Mouse (Mus musculus): Measurements from ENCODE around the gene Ldhc. TPM values are rescaled to one million over a fixed set of nuclear protein-coding genes. Genes with fewer than 3 reads are reported as not detected.

The Ldhc gene
- polyA plus RNA-seq, 1 experiment, result 0.08 TPM

- TF ChIP-seq CTCF (IDR thresholded peaks at IDR 0.05; ENCODE audit: extremely low read depth, insufficient read depth, low read length), result no peak
- no peak for TF ChIP-seq POLR2A (IDR thresholded peaks at IDR 0.05; ENCODE audit: extremely low read depth, insufficient read depth, low read length)
- Histone ChIP-seq H3K4me1 (ENCODE audit: control insufficient read depth, insufficient read depth, low read length) (peaks cover 6% of the 10 kb centered on the region; the same call in 1 of the 2 replicates), H3K27ac (ENCODE audit: insufficient read depth, low read length) (no peak overlapping the region), H3K4me3 (ENCODE audit: insufficient read depth, low read length) (no peak overlapping the region)
These were observed 20.7 kb upstream of the Ldhc start for GRCm38 (mm10) chr7:46840326-46840725.

GRCm38 (mm10) chr7:46840787-46841525 lies 20.0 kb upstream of the Ldhc start, which contains the start of gene Ldha:
Ldha (plus strand) TSS chr7:46841475.
- Histone ChIP-seq H3K27ac (ENCODE audit: insufficient read depth, low read length) (no peak within 1 kb of the TSS), H3K4me1 (ENCODE audit: control insufficient read depth, insufficient read depth, low read length) (peaks cover 6% of the 10 kb centered on the region; the same call in 1 of the 2 replicates), H3K4me3 (ENCODE audit: insufficient read depth, low read length) (no peak within 1 kb of the TSS)
- TF ChIP-seq POLR2A (IDR thresholded peaks at IDR 0.05; ENCODE audit: extremely low read depth, insufficient read depth, low read length) (no peak), CTCF (IDR thresholded peaks at IDR 0.05; ENCODE audit: extremely low read depth, insufficient read depth, low read length) (no peak)

GRCm38 (mm10) chr7:46842278-46842677 lies 18.7 kb upstream of the Ldhc start:
- peaks cover 6% of the 10 kb centered on the region; the same call in 1 of the 2 replicates for H3K4me1 ChIP-seq (ENCODE audit: control insufficient read depth, insufficient read depth, low read length)
- TF ChIP-seq POLR2A (IDR thresholded peaks at IDR 0.05; ENCODE audit: extremely low read depth, insufficient read depth, low read length) (no peak), CTCF (IDR thresholded peaks at IDR 0.05; ENCODE audit: extremely low read depth, insufficient read depth, low read length) (no peak)
- H3K27ac ChIP-seq (ENCODE audit: insufficient read depth, low read length), result no peak overlapping the region
- no peak overlapping the region for H3K4me3 ChIP-seq (ENCODE audit: insufficient read depth, low read length)

GRCm38 (mm10) chr7:46843576-46843975 lies 17.4 kb upstream of the Ldhc start:
- H3K4me1 ChIP-seq (ENCODE audit: control insufficient read depth, insufficient read depth, low read length), result peaks cover 6% of the 10 kb centered on the region; the same call in 1 of the 2 replicates
- no peak for TF ChIP-seq POLR2A (IDR thresholded peaks at IDR 0.05; ENCODE audit: extremely low read depth, insufficient read depth, low read length)
- no peak for TF ChIP-seq CTCF (IDR thresholded peaks at IDR 0.05; ENCODE audit: extremely low read depth, insufficient read depth, low read length)
- no peak overlapping the region for H3K4me3 ChIP-seq (ENCODE audit: insufficient read depth, low read length)
- no peak overlapping the region for H3K27ac ChIP-seq (ENCODE audit: insufficient read depth, low read length)

GRCm38 (mm10) chr7:46845211-46845977 lies 15.6 kb upstream of the Ldhc start:
- peaks cover 2% of the 10 kb centered on the region; the same call in 1 of the 2 replicates for H3K4me1 ChIP-seq (ENCODE audit: control insufficient read depth, insufficient read depth, low read length)
- TF ChIP-seq CTCF (IDR thresholded peaks at IDR 0.05; ENCODE audit: extremely low read depth, insufficient read depth, low read length) (no peak), POLR2A (IDR thresholded peaks at IDR 0.05; ENCODE audit: extremely low read depth, insufficient read depth, low read length) (peak; percentile 97)
- H3K4me3 ChIP-seq (ENCODE audit: insufficient read depth, low read length), result peak overlapping the region; percentile 98

GRCm38 (mm10) chr7:46845978-46846485 lies 15.0 kb upstream of the Ldhc start:
- Histone ChIP-seq H3K4me1 (ENCODE audit: control insufficient read depth, insufficient read depth, low read length) (peaks cover 2% of the 10 kb centered on the region; the same call in 1 of the 2 replicates), H3K4me3 (ENCODE audit: insufficient read depth, low read length) (peak overlapping the region; percentile 98), H3K27ac (ENCODE audit: insufficient read depth, low read length) (peak overlapping the region; percentile 93)
- TF ChIP-seq CTCF (IDR thresholded peaks at IDR 0.05; ENCODE audit: extremely low read depth, insufficient read depth, low read length) (no peak), POLR2A (IDR thresholded peaks at IDR 0.05; ENCODE audit: extremely low read depth, insufficient read depth, low read length) (peak; percentile 40)

More at GRCm38 (mm10) chr7:46845211-46845977, 15.6 kb upstream of the Ldhc start:
- peak overlapping the region; percentile 93 for H3K27ac ChIP-seq (ENCODE audit: insufficient read depth, low read length)

GRCm38 (mm10) chr7:46846486-46847244 lies 14.3 kb upstream of the Ldhc start:
- Histone ChIP-seq H3K4me3 (ENCODE audit: insufficient read depth, low read length) (peak overlapping the region; percentile 98), H3K4me1 (ENCODE audit: control insufficient read depth, insufficient read depth, low read length) (peaks cover 2% of the 10 kb centered on the region; the same call in 1 of the 2 replicates), H3K27ac (ENCODE audit: insufficient read depth, low read length) (peak overlapping the region; percentile 93)
- no peak for TF ChIP-seq CTCF (IDR thresholded peaks at IDR 0.05; ENCODE audit: extremely low read depth, insufficient read depth, low read length)
- peak; percentile 41; the same call in 1 of the 2 replicates for TF ChIP-seq POLR2A (IDR thresholded peaks at IDR 0.05; ENCODE audit: extremely low read depth, insufficient read depth, low read length)

GRCm38 (mm10) chr7:46849287-46849686 lies 11.7 kb upstream of the Ldhc start:
- no peak overlapping the region for H3K4me3 ChIP-seq (ENCODE audit: insufficient read depth, low read length)
- peaks cover 2% of the 10 kb centered on the region; the same call in 1 of the 2 replicates for H3K4me1 ChIP-seq (ENCODE audit: control insufficient read depth, insufficient read depth, low read length)
- H3K27ac ChIP-seq (ENCODE audit: insufficient read depth, low read length), result no peak overlapping the region
- no peak for TF ChIP-seq POLR2A (IDR thresholded peaks at IDR 0.05; ENCODE audit: extremely low read depth, insufficient read depth, low read length)
- no peak for TF ChIP-seq CTCF (IDR thresholded peaks at IDR 0.05; ENCODE audit: extremely low read depth, insufficient read depth, low read length)

GRCm38 (mm10) chr7:46851026-46851425 lies 10.0 kb upstream of the Ldhc start:
- Histone ChIP-seq H3K4me3 (ENCODE audit: insufficient read depth, low read length) (no peak overlapping the region), H3K4me1 (ENCODE audit: control insufficient read depth, insufficient read depth, low read length) (no peaks in the 10 kb centered on the region), H3K27ac (ENCODE audit: insufficient read depth, low read length) (no peak overlapping the region)
- TF ChIP-seq CTCF (IDR thresholded peaks at IDR 0.05; ENCODE audit: extremely low read depth, insufficient read depth, low read length), result no peak
- no peak for TF ChIP-seq POLR2A (IDR thresholded peaks at IDR 0.05; ENCODE audit: extremely low read depth, insufficient read depth, low read length)

Measured in cortical plate, adult 2 months (tissue).